Mouse (Mus musculus) inflammation-experienced regulatory T-cells, adult 6 months (primary cell): ENCODE data around the gene Rhbg. TPM values are rescaled to one million over a fixed set of nuclear protein-coding genes. Genes with fewer than 3 reads are reported as not detected.
"Not testable (repeated sequence)": the region's sequence is repeated elsewhere in the genome, so short reads cannot be mapped to it uniquely, and the experiment has no call there.

ENCODE experiments used
- ATAC-seq: one replicate; pipeline ENCODE4 v1.8.0; 2017
- polyA plus RNA-seq, 3 experiments: library from polyadenylated mRNA; unstranded; fragments of 100-300 nt; shearing (Covaris generic); gene quantifications; one replicate each; pipeline ENCODE4 v1.2.1; 2017

The Rhbg gene
- not detected for polyA plus RNA-seq

DNA sequence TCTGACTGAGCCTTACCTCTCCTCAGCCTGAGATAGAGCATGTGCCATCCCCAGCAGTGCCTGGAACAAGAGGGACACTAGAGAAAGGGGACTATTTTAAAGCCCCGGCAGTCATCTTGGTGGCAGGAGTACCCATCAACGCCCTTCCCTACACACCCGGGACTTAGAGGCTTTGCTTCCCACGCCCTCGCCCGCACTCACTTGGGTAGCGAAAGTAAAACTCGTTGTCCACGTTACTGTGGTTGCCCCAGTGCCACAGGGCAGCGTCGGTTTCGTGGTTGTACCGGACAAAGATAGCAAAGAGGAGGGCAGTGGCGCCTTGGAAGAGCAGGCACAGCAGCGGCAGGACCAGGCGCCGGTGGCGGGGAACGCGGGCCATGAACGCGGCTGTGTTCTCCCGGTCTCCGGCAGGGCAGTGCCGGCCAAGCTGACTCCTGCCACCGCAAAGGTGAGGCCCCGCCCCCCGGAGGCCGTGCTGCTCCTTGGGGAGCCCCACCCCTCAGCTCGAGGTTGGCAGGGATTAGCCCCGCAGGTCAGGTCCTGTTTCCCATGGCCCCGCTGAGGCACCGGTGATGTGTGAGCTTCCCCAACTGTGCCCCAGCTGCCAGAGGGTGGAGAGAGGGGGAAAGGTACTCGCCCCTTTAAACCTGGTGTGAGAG, at the start of gene Rhbg:
Gene Rhbg, minus strand, starts transcription at position 442 of the 659 bp plus-strand sequence.
- ATAC-seq = no peak

- ATAC-seq = no peak
Observed at GRCm38 (mm10) chr3:88299172-88299571, 44.7 kb upstream of the Rhbg start.

DNA sequence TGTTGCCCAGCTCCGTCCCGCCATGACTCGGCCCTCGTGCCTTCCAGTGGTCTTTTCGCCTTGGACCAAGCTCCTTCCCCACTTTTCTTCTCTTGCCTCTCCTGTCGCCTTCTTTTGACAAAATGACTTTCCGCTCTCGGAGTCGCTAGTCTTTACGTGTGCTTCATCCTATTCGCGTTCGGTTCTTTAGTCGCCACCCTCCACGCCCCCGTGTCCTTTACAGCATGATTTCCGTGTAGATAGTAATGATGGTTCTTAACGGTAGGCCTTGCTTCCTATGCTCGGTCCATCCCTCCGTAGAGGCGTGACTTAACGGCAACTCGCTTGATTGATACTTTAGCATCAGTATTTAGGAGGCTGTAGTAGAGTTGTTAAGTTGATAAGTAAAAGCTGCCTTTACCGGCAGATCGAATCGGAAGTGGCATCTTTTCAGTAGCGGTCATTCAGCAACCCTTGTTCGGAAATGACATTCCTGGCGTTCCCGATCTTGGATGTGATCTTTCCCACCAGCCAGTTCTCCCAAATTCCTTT, 42.9 kb upstream of the Rhbg start:
- ATAC-seq = peak; percentile 25

DNA sequence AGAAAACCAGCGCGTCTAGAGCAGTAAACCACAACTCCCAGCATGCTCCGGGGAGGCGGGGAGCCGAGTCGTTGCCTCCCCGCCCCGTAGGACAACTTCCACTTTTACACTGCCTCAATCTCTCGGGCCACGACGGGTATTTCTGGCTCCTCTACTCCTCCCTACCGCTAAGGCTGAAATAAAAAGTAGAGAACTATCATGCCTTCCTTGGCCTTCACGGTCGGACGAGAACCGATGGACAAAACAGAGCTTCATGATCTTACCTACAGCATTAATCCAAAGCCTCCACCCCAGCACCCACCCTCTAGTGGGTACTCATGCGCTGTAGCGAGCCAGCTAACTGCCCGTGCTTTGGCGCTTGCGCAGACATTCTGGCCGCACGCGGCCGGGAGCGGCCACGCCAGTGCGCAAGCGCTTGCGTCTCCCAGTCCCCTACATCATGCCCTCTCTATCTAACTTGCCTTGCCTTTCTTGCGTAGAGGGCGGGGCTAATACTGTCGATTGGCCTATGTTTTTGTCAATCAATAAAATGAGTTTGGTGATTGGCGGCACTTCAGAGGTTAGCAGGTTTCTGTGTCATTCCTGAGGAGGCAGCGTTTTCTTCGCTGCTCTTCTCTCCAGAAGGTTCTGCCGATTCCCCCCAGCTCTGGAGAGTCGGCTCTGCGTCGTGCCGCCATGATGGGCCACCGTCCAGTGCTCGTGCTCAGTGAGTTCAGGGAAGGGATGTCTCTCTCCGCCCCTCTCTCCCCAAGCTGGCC, 42.2 kb upstream of the Rhbg start, which contains the start of the genes Tsacc and Cct3:
Gene Tsacc, minus strand, starts transcription at position 439 of the 758 bp plus-strand sequence.
Gene Cct3, plus strand, starts transcription at position 556 of the 758 bp plus-strand sequence.
- ATAC-seq = peak; percentile 89

DNA sequence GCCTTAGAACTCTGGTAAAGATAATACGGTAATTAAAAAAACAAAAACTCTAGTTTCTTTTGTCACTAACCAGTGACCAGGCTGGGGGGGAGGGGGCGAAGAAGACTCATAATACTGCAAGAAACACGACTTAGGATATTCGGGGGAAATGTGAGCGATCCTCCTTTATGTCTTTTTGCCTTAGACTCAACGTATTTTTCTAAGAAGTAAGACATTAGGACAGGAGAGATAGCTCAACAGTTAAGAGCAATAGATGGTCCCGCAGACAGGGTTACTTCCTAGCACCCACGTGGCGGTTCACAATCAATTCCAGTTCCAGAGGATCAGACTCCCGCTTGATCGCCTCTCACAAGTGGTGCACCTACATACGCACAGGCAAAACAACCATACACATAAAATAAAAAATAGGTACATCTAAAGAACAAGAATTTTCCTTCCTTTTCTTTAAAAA, 41.6 kb upstream of the Rhbg start:
- no peak for ATAC-seq

- not testable (repeated sequence) for ATAC-seq
Observed at GRCm38 (mm10) chr3:88295272-88295671, 40.8 kb upstream of the Rhbg start.

DNA sequence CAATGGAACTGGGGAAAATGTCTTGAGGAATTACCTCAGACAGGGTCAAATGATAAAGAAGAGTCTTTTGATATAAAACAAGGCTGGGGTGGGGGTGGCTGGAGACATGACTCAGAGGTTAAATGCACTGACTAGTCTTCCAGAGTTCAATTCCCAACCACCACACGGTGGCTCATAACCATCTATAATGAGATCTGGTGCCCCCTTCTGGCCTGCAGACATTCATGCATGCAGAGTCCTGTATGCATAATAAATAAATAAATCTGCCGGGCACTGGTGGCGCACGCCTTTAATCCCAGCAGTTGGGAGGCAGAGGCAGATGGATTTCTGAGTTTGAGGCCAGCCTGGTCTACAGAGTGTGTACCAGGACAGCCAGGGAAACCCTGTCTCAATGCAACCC, 37.5 kb upstream of the Rhbg start:
- no peak for ATAC-seq

DNA sequence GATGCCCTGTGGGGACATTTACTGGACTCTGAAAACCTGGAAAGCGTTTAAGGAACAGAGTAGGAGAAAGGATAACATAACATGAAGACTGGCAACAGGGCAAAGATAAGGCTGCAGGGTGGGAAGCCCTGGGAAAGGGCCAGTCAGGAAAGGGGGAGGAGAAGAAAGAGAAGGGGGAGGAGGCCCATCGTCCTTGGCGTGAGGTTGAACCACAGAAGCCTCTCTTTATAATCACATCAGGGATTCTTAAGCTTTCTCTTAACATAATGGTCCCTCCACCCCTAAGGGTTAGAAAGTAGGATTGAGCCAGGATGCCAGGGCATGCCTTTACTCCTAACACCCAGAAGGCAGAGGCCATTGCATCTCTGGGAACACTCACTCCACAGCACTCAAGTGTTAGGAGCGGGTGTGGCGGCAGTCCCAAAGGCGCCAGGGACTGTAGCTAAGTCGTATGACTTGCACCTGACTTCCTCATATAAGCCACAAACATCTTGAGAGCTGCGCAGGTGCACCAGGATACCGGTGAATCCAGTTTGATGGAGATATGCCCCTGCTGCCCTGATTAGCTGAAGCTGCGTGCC, 33.7 kb upstream of the Rhbg start:
- ATAC-seq = not testable (repeated sequence)

DNA sequence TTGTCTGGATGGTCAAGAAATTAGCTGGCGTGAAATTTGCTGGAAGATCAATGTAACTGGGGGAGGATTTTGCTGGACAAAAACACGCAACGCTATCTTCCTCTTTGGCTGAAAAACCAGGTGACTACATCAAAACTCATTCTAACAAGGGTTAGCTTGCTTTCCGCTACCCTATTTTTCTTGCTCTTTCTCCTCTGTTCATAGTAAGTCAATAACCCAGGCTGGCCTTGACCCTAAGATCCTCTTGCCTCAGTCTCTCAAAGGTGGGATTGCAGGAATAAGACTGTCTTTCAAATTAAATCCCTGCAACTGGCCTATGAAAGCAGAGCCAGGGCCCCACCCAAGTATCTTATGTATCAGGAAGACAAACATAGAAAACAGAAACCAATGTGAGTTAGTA, 32.6 kb upstream of the Rhbg start, which contains the start of gene Gm38392:
Gene Gm38392, minus strand, starts transcription at position 101 of the 400 bp plus-strand sequence.
- ATAC-seq = no peak

DNA sequence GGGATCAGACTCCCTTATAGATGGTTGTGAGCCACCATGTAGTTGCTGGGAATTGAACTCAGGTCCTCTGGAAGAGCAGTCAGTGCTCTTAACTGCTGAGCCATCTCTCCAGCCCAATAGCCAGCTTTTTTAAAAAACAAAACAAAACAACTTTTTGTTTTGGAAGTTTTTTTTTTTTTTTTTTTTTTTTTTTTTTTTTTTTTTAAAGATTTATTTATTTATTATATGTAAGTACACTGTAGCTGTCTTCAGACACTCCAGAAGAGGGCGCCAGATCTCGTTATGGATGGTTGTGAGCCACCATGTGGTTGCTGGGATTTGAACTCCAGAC, 31.0 kb upstream of the Rhbg start:
- ATAC-seq = not testable (repeated sequence)

DNA sequence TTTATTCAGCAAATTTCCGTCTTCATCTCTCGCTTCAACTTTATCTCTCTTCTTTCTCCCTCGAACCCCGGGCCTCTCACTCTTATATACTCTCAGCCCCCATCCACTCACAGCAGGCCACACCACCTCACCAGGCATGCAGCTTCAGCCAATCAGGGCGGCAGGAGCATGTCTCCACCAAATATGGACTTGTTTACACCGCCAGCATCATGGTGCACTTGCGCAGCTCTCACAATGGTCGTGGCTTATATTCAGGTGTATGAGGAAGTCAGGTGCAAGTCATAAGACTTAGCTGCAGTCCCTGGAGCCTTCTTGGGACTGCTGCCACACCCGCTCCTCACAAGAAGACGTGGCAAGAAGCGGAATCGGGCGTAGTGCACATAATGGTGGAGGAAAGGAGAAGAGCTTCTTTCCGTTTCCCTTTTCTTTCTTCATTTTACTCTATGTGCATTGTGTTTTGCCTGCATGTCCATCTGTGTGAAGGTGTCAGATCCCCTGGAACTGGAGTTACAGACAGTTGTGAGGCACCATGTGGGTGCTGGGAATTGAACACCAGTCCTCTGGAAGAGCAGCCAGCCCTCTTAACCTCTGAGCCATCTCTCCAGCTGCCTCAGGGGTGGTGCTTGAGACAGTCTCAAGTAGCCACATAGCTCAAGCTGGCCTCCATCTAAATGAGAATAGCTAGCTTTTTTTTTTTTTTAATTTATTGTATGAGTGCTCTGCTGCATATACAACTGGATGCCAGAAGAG, 30.5 kb upstream of the Rhbg start:
- ATAC-seq = not testable (repeated sequence)

- ATAC-seq = not testable (repeated sequence)
Observed at GRCm38 (mm10) chr3:88281141-88281916, 26.8 kb upstream of the Rhbg start.

DNA sequence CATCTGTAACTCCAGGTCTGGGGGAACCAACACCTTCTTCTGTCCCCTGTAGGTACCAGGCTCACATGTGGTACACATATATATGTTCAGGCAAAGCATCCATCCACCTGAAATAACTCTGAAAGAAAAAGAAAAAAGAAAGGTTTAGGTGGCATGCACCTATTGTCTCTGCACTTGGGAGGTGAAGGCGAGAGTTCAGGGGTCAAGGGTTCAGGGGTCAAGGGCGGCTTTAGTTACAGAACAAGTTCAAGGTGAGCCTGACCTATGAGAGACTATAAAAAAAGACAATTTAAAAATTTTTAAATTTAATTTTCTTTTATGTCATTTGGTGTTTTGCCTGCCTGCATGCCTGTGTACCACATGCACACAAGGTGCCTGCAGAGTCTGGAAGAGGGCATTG, 25.5 kb upstream of the Rhbg start:
- ATAC-seq = no peak

DNA sequence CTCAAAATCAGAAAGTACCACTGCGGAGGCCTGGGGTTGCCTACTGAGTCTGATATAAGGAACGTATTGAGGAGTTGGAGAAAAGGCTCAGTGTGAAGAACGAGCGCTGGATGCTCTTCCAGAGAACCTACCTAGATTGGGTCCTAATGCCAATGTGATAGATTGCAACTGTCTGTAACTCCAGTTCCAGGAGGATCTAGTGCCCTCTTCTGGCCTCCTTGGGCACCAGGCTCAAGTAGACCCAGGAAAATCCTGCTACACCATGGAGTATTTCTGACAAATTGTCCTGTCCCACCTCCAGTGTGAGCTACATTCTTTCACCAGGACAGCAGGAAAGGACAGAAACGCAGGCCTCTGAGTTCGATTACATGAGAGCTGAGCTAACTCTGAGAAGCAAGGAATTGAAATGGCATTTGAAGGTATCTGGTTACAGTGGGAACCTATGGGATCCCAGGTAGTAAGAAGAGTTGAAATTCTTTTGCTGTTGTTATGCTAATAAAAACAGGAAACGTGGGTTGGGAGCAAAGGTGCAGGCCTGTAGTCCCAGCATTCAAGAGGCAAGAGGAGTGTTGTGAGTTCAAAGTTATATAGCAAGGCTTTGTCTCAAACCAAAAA, 22.1 kb upstream of the Rhbg start:
- no peak for ATAC-seq

GRCm38 (mm10) chr3:88276121-88276520, 21.6 kb upstream of the Rhbg start:
- no peak for ATAC-seq

- no peak for ATAC-seq
Observed at GRCm38 (mm10) chr3:88274002-88274401, 19.5 kb upstream of the Rhbg start.

- ATAC-seq = no peak
Observed at GRCm38 (mm10) chr3:88271859-88272258, 17.4 kb upstream of the Rhbg start.

GRCm38 (mm10) chr3:88271298-88271697, 16.8 kb upstream of the Rhbg start:
- not testable (repeated sequence) for ATAC-seq

GRCm38 (mm10) chr3:88268991-88269390, 14.5 kb upstream of the Rhbg start:
- no peak for ATAC-seq

DNA sequence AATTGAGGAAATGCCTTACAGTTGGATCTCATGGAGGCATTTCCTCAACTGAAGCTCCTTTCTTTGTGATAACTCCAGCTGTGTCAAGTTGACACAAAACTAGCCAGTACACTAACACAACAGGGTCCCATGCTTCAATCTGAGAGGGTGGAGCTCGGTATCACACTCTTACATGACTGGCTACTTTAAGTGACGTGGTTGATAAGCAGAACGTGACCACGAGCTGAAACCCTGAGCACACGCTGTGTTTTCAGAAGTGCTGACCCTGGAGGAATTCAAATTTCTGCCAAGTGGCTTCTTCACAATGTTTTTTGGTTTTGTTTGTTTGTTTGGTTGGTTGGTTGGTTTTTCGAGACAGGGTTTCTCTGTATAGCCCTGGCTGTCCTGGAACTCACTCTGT, 13.5 kb upstream of the Rhbg start:
- ATAC-seq = not testable (repeated sequence)

DNA sequence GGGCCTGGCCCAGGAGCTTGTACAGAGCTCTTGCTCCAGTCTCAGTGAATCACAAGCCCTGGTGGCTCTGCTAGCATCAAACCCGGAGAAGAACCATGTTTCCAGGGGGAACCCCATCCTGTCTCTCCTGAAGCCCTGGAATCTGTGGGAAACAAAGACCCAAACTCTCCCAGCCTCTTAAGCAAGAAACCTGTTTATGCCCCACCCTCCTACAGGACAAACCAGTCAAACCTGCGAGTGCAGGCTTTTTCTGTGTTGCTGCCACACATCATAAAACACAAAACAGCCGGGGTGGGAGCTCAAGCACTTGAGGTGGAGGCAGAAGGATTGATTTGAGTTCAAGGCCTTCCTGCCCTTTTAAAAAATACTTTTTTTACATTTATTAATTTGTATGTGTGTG, 7.8 kb upstream of the Rhbg start:
- no peak for ATAC-seq
